In genomic region chr14:76723551-76723950, GRCm38 (mm10) we compare ENCODE assay signal across 15 mouse cellular contexts.
"Had no signal": no experiment of that assay in that cellular context is flagged by ENCODE, and none has a peak within 500 bp of the region (broad histone marks: within the 10 kb centered on the region; RNA-seq: fewer than 3 reads in every experiment).

No protein-coding gene starts in this region.

- H3K4me3 ChIP-seq: layer of hippocampus, adult 2 months; limb, embryonic 13.5 days; liver, embryonic 15.5 days; neural tube, embryonic 13.5 days had no signal

- DNase-seq: kidney, adult 8-10 months; kidney, postnatal 4 days; left cerebral cortex, postnatal 4 days; lung, embryonic 14.5 days; lung, postnatal 10 days; lung, postnatal 4 days; thymus, adult 18-20 months; thymus, postnatal 14 days had no signal

- H3K9ac ChIP-seq: limb, embryonic 13.5 days; liver, embryonic 15.5 days; lung, embryonic 14.5 days; neural tube, embryonic 13.5 days had no signal

- H3K4me2 ChIP-seq: limb, embryonic 13.5 days; liver, embryonic 11.5 days; liver, embryonic 15.5 days; lung, embryonic 14.5 days; midbrain, embryonic 11.5 days; neural tube, embryonic 13.5 days had no signal

- ATAC-seq: midbrain, embryonic 16.5 days had no signal

- H3K27ac ChIP-seq: layer of hippocampus, adult 2 months; limb, embryonic 13.5 days; liver, embryonic 15.5 days; neural tube, embryonic 13.5 days had no signal

- H3K36me3 ChIP-seq: limb, embryonic 13.5 days; liver, embryonic 15.5 days; neural tube, embryonic 13.5 days had no signal

- H3K9me3 ChIP-seq: limb, embryonic 13.5 days; liver, embryonic 15.5 days; neural tube, embryonic 13.5 days had no signal

- H3K4me1 ChIP-seq: liver, embryonic 15.5 days; neural tube, embryonic 13.5 days had no signal

- H3K27me3 ChIP-seq: limb, embryonic 13.5 days; liver, embryonic 15.5 days; neural tube, embryonic 13.5 days had no signal
